Mouse (Mus musculus): ENCODE data around the gene Mrpl12.

DNA sequence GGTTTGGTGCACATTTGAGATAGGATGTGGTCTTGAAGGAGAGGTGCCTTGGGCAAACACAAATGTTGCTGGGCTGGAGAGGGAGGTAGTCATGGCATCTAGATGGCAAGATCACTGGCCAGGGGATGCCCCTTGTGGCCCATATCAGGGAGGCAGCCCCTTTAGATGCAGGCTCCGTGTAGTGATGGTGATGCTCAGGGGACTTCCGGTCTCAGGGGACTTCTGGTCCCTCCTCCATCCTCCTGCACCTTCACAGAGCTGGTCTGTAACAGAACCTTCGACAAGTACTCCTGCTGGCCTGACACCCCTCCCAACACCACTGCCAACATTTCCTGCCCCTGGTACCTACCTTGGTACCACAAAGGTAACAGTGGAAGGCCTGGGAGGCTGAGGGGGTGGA, 51.4 kb downstream of the Mrpl12 start:
- TF ChIP-seq ZC3H11A (IDR thresholded peaks at IDR 0.05; ENCODE audit: low read depth, low read length): no peak
- no peak for TF ChIP-seq ZMIZ1 (IDR thresholded peaks at IDR 0.05; ENCODE audit: low read depth, low read length)
- TF ChIP-seq POLR2A (IDR thresholded peaks at IDR 0.05; ENCODE audit: low read depth, low read length): no peak
- TF ChIP-seq CTCF (conservative IDR thresholded peaks at IDR 0.05 in 1 of 2, IDR thresholded peaks at IDR 0.05 in 1 of 2; ENCODE audit: low read depth in 2 of 2, low read length in 2 of 2): no peak
- no peak for TF ChIP-seq MAZ (IDR thresholded peaks at IDR 0.05; ENCODE audit: low read depth, low read length)
- no peak for TF ChIP-seq RCOR1 (conservative IDR thresholded peaks at IDR 0.05; ENCODE audit: low read depth, low read length)
- TF ChIP-seq USF2 (conservative IDR thresholded peaks at IDR 0.05; ENCODE audit: low read depth, low read length): no peak
- TF ChIP-seq ZKSCAN1 (IDR thresholded peaks at IDR 0.05; ENCODE audit: borderline replicate concordance, low read depth, low read length): no peak
